Mouse (Mus musculus): ENCODE data around the gene Cenpl.

GRCm38 (mm10) chr1:161114591-161114990 lies 44.1 kb downstream of the Cenpl start:
- no peak for TF ChIP-seq CTCF (IDR thresholded peaks at IDR 0.05; ENCODE audit: low read depth)
- TF ChIP-seq EP300 (IDR thresholded peaks at IDR 0.05; ENCODE audit: low read depth), result no peak
